Mouse (Mus musculus): Measurements from ENCODE around the gene 1810043G02Rik. TPM values are rescaled to one million over a fixed set of nuclear protein-coding genes. Genes with fewer than 3 reads are reported as not detected.
"Not testable (repeated sequence)": the region's sequence is repeated elsewhere in the genome, so short reads cannot be mapped to it uniquely, and the experiment has no call there.

The 1810043G02Rik gene
- polyA plus RNA-seq, 1 experiment from 2014 or later: 35.1 TPM

- Histone ChIP-seq H3K9ac (peak overlapping the region; percentile 79), H3K27me3 (no peaks in the 10 kb centered on the region), H3K36me3 (peaks cover 14% of the 10 kb centered on the region), H3K4me1 (peaks cover 30% of the 10 kb centered on the region), H3K9me3 (no peaks in the 10 kb centered on the region), H3K4me2 (replicated peaks) (peak overlapping the region; percentile 78), H3K4me3 (peak overlapping the region; percentile 64), H3K27ac (peak overlapping the region; percentile 94; the same call in 1 of the 2 replicates)
- ATAC-seq (ENCODE audit: insufficient number of reproducible peaks, insufficient read depth, low FRiP score, low TSS enrichment): no peak
- 74% methylated on average over 3 of the region's 3 CpGs for WGBS
Observed at GRCm38 (mm10) chr10:78008169-78008568, 29.8 kb downstream of the 1810043G02Rik start.

- WGBS: 1% methylated on average over 59 of the region's 59 CpGs
- Histone ChIP-seq H3K4me1 (peaks cover 30% of the 10 kb centered on the region), H3K27me3 (no peaks in the 10 kb centered on the region), H3K36me3 (peaks cover 13% of the 10 kb centered on the region), H3K9me3 (no peaks in the 10 kb centered on the region), H3K27ac (peak overlapping the region; percentile 94), H3K4me3 (peak overlapping the region; percentile 64), H3K4me2 (replicated peaks) (peak overlapping the region; percentile 78), H3K9ac (peak overlapping the region; percentile 79)
- peak; percentile 95 for ATAC-seq (ENCODE audit: insufficient number of reproducible peaks, insufficient read depth, low FRiP score, low TSS enrichment)
Observed at GRCm38 (mm10) chr10:78009184-78009944, 31.0 kb downstream of the 1810043G02Rik start.

GRCm38 (mm10) chr10:78009945-78010293 is 31.6 kb downstream of the 1810043G02Rik start, which contains the start of gene Pfkl:
Pfkl (minus strand) TSS chr10:78010083.
- Histone ChIP-seq H3K4me2 (replicated peaks) (peak within 1 kb of the TSS; percentile 78), H3K27me3 (no peaks in the 10 kb centered on the region), H3K36me3 (peaks cover 8% of the 10 kb centered on the region; the same call in 1 of the 2 replicates), H3K27ac (peak within 1 kb of the TSS; percentile 94), H3K4me3 (peak within 1 kb of the TSS; percentile 64), H3K4me1 (peaks cover 30% of the 10 kb centered on the region), H3K9ac (peak within 1 kb of the TSS; percentile 79), H3K9me3 (no peaks in the 10 kb centered on the region)
- ATAC-seq (ENCODE audit: insufficient number of reproducible peaks, insufficient read depth, low FRiP score, low TSS enrichment): no peak
- 0% methylated on average over 9 of the region's 9 CpGs for WGBS

GRCm38 (mm10) chr10:78010335-78010734 is 32.0 kb downstream of the 1810043G02Rik start:
- H3K27ac ChIP-seq: no peak overlapping the region
- H3K36me3 ChIP-seq: peaks cover 4% of the 10 kb centered on the region; the same call in 1 of the 2 replicates
- H3K9me3 ChIP-seq: no peaks in the 10 kb centered on the region
- peaks cover 30% of the 10 kb centered on the region for H3K4me1 ChIP-seq
- 17% methylated on average over 10 of the region's 10 CpGs for WGBS
- 0 out of 2 replicates have a peak overlapping the region, but pooled peaks have one; percentile 10 for H3K9ac ChIP-seq
- H3K4me2 ChIP-seq (replicated peaks): peak overlapping the region; percentile 78
- no peak for ATAC-seq (ENCODE audit: insufficient number of reproducible peaks, insufficient read depth, low FRiP score, low TSS enrichment)
- H3K4me3 ChIP-seq: peak overlapping the region; percentile 16
- no peaks in the 10 kb centered on the region for H3K27me3 ChIP-seq

GRCm38 (mm10) chr10:78011116-78011515 is 32.8 kb downstream of the 1810043G02Rik start:
- not testable (repeated sequence) for H3K27ac ChIP-seq; H3K4me2 ChIP-seq (replicated peaks); H3K27me3 ChIP-seq; H3K9ac ChIP-seq; ATAC-seq (ENCODE audit: insufficient number of reproducible peaks, insufficient read depth, low FRiP score, low TSS enrichment); H3K9me3 ChIP-seq; H3K4me3 ChIP-seq; H3K36me3 ChIP-seq
- H3K4me1 ChIP-seq: peaks cover 29% of the 10 kb centered on the region
- WGBS: 89% methylated on average over 5 of the region's 5 CpGs

- no peak overlapping the region for H3K4me3 ChIP-seq
- no peak overlapping the region for H3K27ac ChIP-seq
- no peaks in the 10 kb centered on the region for H3K9me3 ChIP-seq
- H3K4me2 ChIP-seq (replicated peaks): no peak overlapping the region
- no peaks in the 10 kb centered on the region for H3K27me3 ChIP-seq
- H3K36me3 ChIP-seq: no peaks in the 10 kb centered on the region
- 92% methylated on average over 18 of the region's 18 CpGs for WGBS
- no peak overlapping the region for H3K9ac ChIP-seq
- no peak for ATAC-seq (ENCODE audit: insufficient number of reproducible peaks, insufficient read depth, low FRiP score, low TSS enrichment)
- peaks cover 13% of the 10 kb centered on the region for H3K4me1 ChIP-seq
Observed at GRCm38 (mm10) chr10:78012661-78013495, 34.6 kb downstream of the 1810043G02Rik start.

GRCm38 (mm10) chr10:78015489-78015888 is 37.2 kb downstream of the 1810043G02Rik start:
- H3K9ac ChIP-seq: no peak overlapping the region
- H3K9me3 ChIP-seq: no peaks in the 10 kb centered on the region
- H3K4me3 ChIP-seq: no peak overlapping the region
- 89% methylated on average over 1 of the region's 1 CpGs for WGBS
- ATAC-seq (ENCODE audit: insufficient number of reproducible peaks, insufficient read depth, low FRiP score, low TSS enrichment): no peak
- H3K36me3 ChIP-seq: no peaks in the 10 kb centered on the region
- no peak overlapping the region for H3K27ac ChIP-seq
- peaks cover 1% of the 10 kb centered on the region; the same call in 1 of the 2 replicates for H3K4me1 ChIP-seq
- no peaks in the 10 kb centered on the region for H3K27me3 ChIP-seq
- no peak overlapping the region for H3K4me2 ChIP-seq (replicated peaks)

GRCm38 (mm10) chr10:78016366-78016765 is 38.0 kb downstream of the 1810043G02Rik start:
- H3K4me2 ChIP-seq (replicated peaks): no peak overlapping the region
- H3K4me1 ChIP-seq: no peaks in the 10 kb centered on the region
- H3K27ac ChIP-seq: no peak overlapping the region
- H3K36me3 ChIP-seq: no peaks in the 10 kb centered on the region
- WGBS: 54% methylated on average over 5 of the region's 5 CpGs
- no peak for ATAC-seq (ENCODE audit: insufficient number of reproducible peaks, insufficient read depth, low FRiP score, low TSS enrichment)
- H3K9me3 ChIP-seq: no peaks in the 10 kb centered on the region
- no peaks in the 10 kb centered on the region for H3K27me3 ChIP-seq
- H3K9ac ChIP-seq: no peak overlapping the region
- no peak overlapping the region for H3K4me3 ChIP-seq

- H3K27me3 ChIP-seq: no peaks in the 10 kb centered on the region
- no peaks in the 10 kb centered on the region for H3K36me3 ChIP-seq
- no peaks in the 10 kb centered on the region for H3K9me3 ChIP-seq
- no peak overlapping the region for H3K9ac ChIP-seq
- H3K4me2 ChIP-seq (replicated peaks): peak overlapping the region; percentile 41
- 23% methylated on average over 19 of the region's 19 CpGs for WGBS
- H3K4me3 ChIP-seq: peak overlapping the region; percentile 22
- H3K4me1 ChIP-seq: no peaks in the 10 kb centered on the region
- peak; percentile 72; the same call in 1 of the 2 replicates for ATAC-seq (ENCODE audit: insufficient number of reproducible peaks, insufficient read depth, low FRiP score, low TSS enrichment)
- H3K27ac ChIP-seq: no peak overlapping the region
Observed at GRCm38 (mm10) chr10:78018797-78019203, 40.5 kb downstream of the 1810043G02Rik start.

GRCm38 (mm10) chr10:78019291-78019690 is 41.0 kb downstream of the 1810043G02Rik start:
- H3K4me2 ChIP-seq (replicated peaks): no peak overlapping the region
- H3K27ac ChIP-seq: no peak overlapping the region
- no peaks in the 10 kb centered on the region for H3K27me3 ChIP-seq
- no peak overlapping the region for H3K4me3 ChIP-seq
- H3K36me3 ChIP-seq: no peaks in the 10 kb centered on the region
- H3K9me3 ChIP-seq: no peaks in the 10 kb centered on the region
- 83% methylated on average over 4 of the region's 4 CpGs for WGBS
- H3K9ac ChIP-seq: no peak overlapping the region
- ATAC-seq (ENCODE audit: insufficient number of reproducible peaks, insufficient read depth, low FRiP score, low TSS enrichment): peak; percentile 69; the same call in 1 of the 2 replicates
- H3K4me1 ChIP-seq: no peaks in the 10 kb centered on the region

GRCm38 (mm10) chr10:78019984-78020383 is 41.7 kb downstream of the 1810043G02Rik start:
- H3K27me3 ChIP-seq; H3K9ac ChIP-seq; H3K4me3 ChIP-seq; H3K4me2 ChIP-seq (replicated peaks); H3K9me3 ChIP-seq; H3K4me1 ChIP-seq; H3K36me3 ChIP-seq; H3K27ac ChIP-seq: not testable (repeated sequence)
- WGBS: 95% methylated on average over 7 of the region's 11 CpGs
- ATAC-seq (ENCODE audit: insufficient number of reproducible peaks, insufficient read depth, low FRiP score, low TSS enrichment): peak; percentile 41; the same call in 1 of the 2 replicates

All from embryonic facial prominence, embryonic 12.5 days (tissue).